Mouse (Mus musculus): ENCODE measurements at regions not wholly inside any gene's neighbourhood (a gene's known extent, or its start where the extent isn't known, plus 50 kb on each side); places are given as distances from the start of the nearest gene placed in this dataset.

DNA sequence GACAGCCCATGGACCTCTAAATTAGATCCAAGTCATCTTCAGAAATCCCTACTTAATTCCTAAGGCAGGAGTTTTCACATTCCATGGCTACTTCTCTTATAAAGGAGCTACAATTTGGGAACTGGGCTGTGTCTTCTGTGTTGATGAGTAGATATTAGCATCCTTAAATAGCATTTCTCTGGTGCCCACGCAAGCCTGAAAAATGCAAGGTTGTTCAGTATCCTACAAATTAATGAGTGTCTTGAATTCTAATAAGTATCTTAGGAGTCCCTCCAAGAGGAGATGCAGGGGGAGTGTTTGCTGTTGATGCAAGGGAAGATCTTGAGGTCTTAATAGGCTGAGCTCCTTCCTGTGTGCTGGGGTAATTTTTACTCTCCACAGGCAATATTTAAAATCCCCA, 182.5 kb downstream of the Usp46 start:
- Histone ChIP-seq H3K27ac (ENCODE audit: insufficient read depth, low read length) (no peak overlapping the region), H3K4me3 (ENCODE audit: insufficient read depth, low read length) (no peak overlapping the region), H3K4me1 (ENCODE audit: control insufficient read depth, insufficient read depth, low read length) (no peaks in the 10 kb centered on the region)
- no peak for TF ChIP-seq CTCF (IDR thresholded peaks at IDR 0.05; ENCODE audit: extremely low read depth, insufficient read depth, low read length)
- TF ChIP-seq POLR2A (IDR thresholded peaks at IDR 0.05; ENCODE audit: extremely low read depth, insufficient read depth, low read length): no peak

DNA sequence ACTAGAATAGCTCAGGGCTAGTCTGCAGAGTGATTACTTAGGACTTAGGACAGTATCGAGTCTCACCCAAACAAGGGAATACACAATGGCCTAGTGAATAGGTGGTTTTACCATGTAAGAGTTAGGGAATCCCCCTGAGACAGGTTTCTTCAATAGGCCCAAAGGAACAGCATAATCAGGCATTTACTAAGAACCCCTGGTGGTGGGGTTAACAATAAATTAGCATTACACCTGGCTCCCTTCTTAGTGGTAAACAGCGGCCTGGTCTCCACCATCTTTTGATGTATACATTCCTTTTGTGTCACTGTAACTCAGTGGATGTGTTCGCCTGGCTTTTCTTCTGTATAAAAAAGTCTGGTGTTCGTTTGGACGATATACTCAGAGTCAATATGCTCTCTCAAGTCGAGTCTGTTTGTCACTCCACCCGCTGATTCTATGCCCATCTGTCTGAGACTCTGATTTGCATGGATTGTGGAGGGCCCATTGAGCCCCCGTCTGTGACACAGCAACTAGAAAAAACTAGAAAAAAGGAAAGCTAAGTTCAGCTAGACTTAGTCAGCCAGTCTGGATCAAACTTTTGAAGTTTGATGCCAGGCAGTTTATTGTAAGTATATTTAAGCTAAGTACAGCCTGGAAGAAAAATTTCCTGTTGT, 180.8 kb downstream of the Usp46 start:
- Histone ChIP-seq H3K27ac (ENCODE audit: insufficient read depth, low read length) (no peak overlapping the region), H3K4me1 (ENCODE audit: control insufficient read depth, insufficient read depth, low read length) (no peaks in the 10 kb centered on the region), H3K4me3 (ENCODE audit: insufficient read depth, low read length) (no peak overlapping the region)
- TF ChIP-seq POLR2A (IDR thresholded peaks at IDR 0.05; ENCODE audit: extremely low read depth, insufficient read depth, low read length) (no peak), CTCF (IDR thresholded peaks at IDR 0.05; ENCODE audit: extremely low read depth, insufficient read depth, low read length) (no peak)

DNA sequence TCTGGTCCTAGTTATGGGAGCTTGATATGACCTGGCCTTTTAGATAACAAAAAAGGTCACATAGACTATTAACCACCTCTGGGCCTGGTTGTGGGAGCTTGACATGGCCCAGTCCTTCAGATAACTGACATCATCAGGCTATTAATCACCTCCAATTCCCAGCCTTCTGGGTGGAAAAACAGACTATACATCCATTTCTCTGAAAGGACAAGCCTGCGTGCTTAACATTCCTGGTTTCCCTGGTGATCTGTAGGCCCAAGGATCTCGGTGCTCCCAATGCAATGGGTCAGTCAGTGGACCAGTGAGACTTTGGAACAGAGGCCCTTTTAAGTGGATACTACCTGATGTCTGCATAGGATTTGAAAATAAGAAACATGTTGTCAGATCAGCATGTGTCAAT, 179.8 kb downstream of the Usp46 start:
- Histone ChIP-seq H3K4me1 (ENCODE audit: control insufficient read depth, insufficient read depth, low read length) (no peaks in the 10 kb centered on the region), H3K4me3 (ENCODE audit: insufficient read depth, low read length) (no peak overlapping the region), H3K27ac (ENCODE audit: insufficient read depth, low read length) (no peak overlapping the region)
- TF ChIP-seq CTCF (IDR thresholded peaks at IDR 0.05; ENCODE audit: extremely low read depth, insufficient read depth, low read length): no peak

DNA sequence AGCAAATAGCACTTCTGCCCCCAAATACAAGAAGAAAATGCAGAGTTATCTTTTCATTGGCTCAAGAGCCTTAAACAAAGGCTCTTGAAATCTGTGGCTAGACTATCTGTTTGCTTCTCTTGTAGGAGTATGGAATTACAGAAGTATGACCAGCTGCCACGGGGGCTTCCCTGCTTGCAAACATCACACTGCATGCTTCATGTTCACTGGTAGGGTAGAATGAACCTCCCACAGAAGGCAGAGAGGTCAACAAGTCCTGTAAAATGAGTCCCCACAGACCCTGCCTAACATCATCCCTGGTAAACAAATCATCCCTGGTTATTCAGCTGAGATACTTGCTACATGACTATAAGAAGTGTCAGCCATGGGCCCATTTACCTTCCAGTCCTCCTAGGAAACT, 178.9 kb downstream of the Usp46 start:
- H3K4me3 ChIP-seq (ENCODE audit: insufficient read depth, low read length): no peak overlapping the region
- no peaks in the 10 kb centered on the region for H3K4me1 ChIP-seq (ENCODE audit: control insufficient read depth, insufficient read depth, low read length)
- no peak for TF ChIP-seq POLR2A (IDR thresholded peaks at IDR 0.05; ENCODE audit: extremely low read depth, insufficient read depth, low read length)
- TF ChIP-seq CTCF (IDR thresholded peaks at IDR 0.05; ENCODE audit: extremely low read depth, insufficient read depth, low read length): no peak
- no peak overlapping the region for H3K27ac ChIP-seq (ENCODE audit: insufficient read depth, low read length)

DNA sequence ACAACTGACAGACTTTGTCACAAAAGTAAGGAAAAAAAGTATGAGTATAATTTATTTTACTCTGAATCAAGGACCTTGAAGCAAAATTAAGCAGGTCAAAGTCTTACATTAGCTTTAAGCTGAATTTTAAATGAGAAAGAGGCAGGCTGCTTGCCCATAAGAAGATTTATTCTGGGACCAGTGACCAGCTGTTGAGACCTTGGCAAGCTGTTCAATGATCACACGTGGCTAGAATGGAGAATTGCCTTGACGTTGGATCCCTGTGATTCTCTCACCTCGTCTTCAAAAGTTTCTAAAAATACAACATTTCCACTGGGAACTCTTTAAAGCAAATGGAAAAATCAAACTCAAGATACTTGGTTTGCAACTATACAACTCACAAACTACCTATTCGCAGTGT, 177.3 kb downstream of the Usp46 start:
- TF ChIP-seq POLR2A (IDR thresholded peaks at IDR 0.05; ENCODE audit: extremely low read depth, insufficient read depth, low read length) (no peak), CTCF (IDR thresholded peaks at IDR 0.05; ENCODE audit: extremely low read depth, insufficient read depth, low read length) (no peak)
- no peaks in the 10 kb centered on the region for H3K4me1 ChIP-seq (ENCODE audit: control insufficient read depth, insufficient read depth, low read length)
- H3K27ac ChIP-seq (ENCODE audit: insufficient read depth, low read length): no peak overlapping the region
- no peak overlapping the region for H3K4me3 ChIP-seq (ENCODE audit: insufficient read depth, low read length)

DNA sequence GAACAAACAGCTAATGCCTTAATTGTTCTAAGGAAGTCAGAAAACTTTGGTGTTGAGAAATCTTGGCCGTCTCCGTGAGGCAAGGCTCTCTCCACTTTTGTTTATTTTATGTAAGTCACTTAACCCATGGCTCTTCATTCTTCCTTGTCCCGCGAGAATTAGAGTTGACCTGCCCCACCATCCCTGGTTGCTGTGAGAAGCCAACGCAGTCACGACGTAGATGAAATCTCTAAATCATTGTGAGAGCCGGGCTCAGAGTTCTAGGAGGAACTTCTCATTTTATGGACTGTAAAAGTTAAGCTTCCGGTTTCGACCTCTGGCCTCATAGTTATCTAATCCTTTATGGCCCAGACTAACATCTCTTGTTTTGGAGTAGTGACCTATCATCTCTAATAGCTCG, 176.6 kb downstream of the Usp46 start:
- TF ChIP-seq CTCF (IDR thresholded peaks at IDR 0.05; ENCODE audit: extremely low read depth, insufficient read depth, low read length) (no peak), POLR2A (IDR thresholded peaks at IDR 0.05; ENCODE audit: extremely low read depth, insufficient read depth, low read length) (no peak)
- Histone ChIP-seq H3K4me1 (ENCODE audit: control insufficient read depth, insufficient read depth, low read length) (no peaks in the 10 kb centered on the region), H3K4me3 (ENCODE audit: insufficient read depth, low read length) (no peak overlapping the region), H3K27ac (ENCODE audit: insufficient read depth, low read length) (no peak overlapping the region)

DNA sequence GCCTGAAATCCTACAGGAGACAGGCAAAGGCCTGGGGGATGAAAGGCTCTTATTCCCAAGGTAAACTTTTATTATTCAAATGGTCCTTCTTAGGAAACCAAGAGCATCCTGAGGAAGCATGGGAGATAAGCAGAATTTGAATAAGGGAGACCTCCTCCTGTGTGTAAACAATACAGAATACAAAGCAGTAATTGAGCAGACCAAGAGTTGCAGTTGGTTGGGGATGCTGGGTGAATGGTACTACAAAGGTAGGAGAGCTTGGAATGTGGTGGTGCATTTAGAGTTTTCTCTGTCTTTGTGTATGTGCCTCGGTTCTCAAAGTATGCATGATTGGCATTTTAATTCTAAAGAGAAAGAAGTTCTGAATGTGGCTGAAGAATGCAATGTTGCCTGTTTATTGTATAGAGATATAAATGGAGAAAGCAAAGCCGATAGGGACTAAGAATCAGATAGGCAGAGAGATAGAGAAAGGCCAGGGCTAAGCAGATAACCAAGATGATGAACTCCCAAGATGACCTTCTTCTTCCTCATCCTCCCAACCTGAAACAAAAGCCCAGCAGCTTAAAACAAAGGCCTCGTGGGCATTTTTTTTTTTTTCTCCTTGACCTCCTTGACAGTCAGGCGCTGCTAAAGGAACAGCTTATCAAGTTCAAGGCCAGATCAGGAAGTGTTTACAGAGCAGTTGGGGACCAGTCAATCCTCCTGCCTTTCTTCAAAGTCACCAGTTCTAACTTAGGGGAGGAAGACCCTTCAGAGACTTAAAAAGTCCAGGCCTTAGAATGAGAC, 175.6 kb downstream of the Usp46 start:
- TF ChIP-seq CTCF (IDR thresholded peaks at IDR 0.05; ENCODE audit: extremely low read depth, insufficient read depth, low read length) (no peak), POLR2A (IDR thresholded peaks at IDR 0.05; ENCODE audit: extremely low read depth, insufficient read depth, low read length) (no peak)
- no peak overlapping the region for H3K27ac ChIP-seq (ENCODE audit: insufficient read depth, low read length)
- H3K4me1 ChIP-seq (ENCODE audit: control insufficient read depth, insufficient read depth, low read length): no peaks in the 10 kb centered on the region
- H3K4me3 ChIP-seq (ENCODE audit: insufficient read depth, low read length): no peak overlapping the region

DNA sequence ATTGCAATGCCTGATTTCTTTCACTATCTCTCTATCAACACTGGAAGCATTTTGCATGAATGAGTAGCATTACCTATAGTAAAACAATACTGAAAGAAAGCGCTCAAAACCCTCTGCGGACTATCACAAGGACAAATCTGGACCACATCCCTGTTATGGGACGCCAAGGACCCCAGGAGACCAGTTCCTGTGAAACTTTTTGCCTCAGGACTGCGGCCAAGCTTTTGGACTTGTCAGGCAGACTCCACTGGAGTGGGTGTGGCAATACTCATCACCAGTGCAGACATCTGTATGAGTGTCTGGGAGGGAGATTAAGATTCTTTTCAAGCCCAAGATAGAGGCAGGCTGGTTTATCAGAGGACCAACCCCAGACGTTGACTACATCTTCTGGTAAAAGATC, 173.0 kb downstream of the Usp46 start:
- no peak overlapping the region for H3K4me3 ChIP-seq (ENCODE audit: insufficient read depth, low read length)
- H3K27ac ChIP-seq (ENCODE audit: insufficient read depth, low read length): no peak overlapping the region
- no peak for TF ChIP-seq POLR2A (IDR thresholded peaks at IDR 0.05; ENCODE audit: extremely low read depth, insufficient read depth, low read length)
- no peak for TF ChIP-seq CTCF (IDR thresholded peaks at IDR 0.05; ENCODE audit: extremely low read depth, insufficient read depth, low read length)
- H3K4me1 ChIP-seq (ENCODE audit: control insufficient read depth, insufficient read depth, low read length): no peaks in the 10 kb centered on the region

DNA sequence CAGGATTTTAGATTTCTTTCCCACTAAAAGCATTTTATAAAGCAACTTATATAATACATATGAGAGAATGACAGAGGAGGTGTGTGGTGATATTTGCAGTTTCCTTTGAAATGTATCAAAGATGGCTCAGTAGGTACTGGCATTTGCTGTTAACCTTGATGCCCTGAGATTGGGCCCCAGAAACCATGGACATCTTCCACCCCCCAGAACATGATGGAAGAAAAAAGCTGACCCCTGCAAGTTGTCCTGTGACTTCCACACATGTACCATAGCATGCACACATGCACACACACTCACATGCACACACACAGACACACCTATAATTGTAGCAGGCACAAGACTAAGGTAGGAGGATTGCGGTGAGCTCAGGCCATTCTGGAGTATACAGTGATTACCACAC, 171.4 kb downstream of the Usp46 start:
- H3K4me1 ChIP-seq (ENCODE audit: control insufficient read depth, insufficient read depth, low read length): no peaks in the 10 kb centered on the region
- H3K27ac ChIP-seq (ENCODE audit: insufficient read depth, low read length): no peak overlapping the region
- no peak overlapping the region for H3K4me3 ChIP-seq (ENCODE audit: insufficient read depth, low read length)
- TF ChIP-seq POLR2A (IDR thresholded peaks at IDR 0.05; ENCODE audit: extremely low read depth, insufficient read depth, low read length) (no peak), CTCF (IDR thresholded peaks at IDR 0.05; ENCODE audit: extremely low read depth, insufficient read depth, low read length) (no peak)

DNA sequence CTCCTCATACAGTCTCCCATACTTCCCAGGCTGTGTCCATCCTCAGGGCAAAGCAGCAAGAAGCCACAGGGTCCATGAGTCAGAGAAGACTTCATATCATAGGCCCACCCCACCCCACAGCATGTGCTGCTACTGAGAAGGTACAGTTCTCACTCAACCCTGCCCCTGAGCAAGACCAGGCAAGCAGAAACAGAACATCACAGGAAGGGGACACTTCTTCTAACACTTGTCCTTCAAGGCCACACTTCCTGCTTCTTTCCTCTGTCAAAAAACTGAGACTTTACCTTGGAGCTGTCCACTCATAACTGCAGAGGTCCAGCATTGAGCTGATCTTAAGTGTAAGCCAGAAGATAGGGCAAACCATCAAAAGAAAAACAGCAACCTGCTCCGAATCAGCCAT, 166.6 kb downstream of the Usp46 start:
- H3K4me3 ChIP-seq (ENCODE audit: insufficient read depth, low read length): no peak overlapping the region
- H3K4me1 ChIP-seq (ENCODE audit: control insufficient read depth, insufficient read depth, low read length): peaks cover 6% of the 10 kb centered on the region; the same call in 1 of the 2 replicates
- TF ChIP-seq POLR2A (IDR thresholded peaks at IDR 0.05; ENCODE audit: extremely low read depth, insufficient read depth, low read length) (no peak), CTCF (IDR thresholded peaks at IDR 0.05; ENCODE audit: extremely low read depth, insufficient read depth, low read length) (no peak)
- no peak overlapping the region for H3K27ac ChIP-seq (ENCODE audit: insufficient read depth, low read length)
